Mouse (Mus musculus): ENCODE measurements at regions not wholly inside any gene's neighbourhood (a gene's known extent, or its start where the extent isn't known, plus 50 kb on each side); places are given as distances from the start of the nearest gene placed in this dataset.
A peak's percentile ranks its signal among the peaks of the same experiment; 100 is the strongest.

GRCm38 (mm10) chr10:98041766-98042165 lies 315.2 kb upstream of the C030005K15Rik start:
- DNase-seq (ENCODE audit: low spot score), result no peak

- no peak for DNase-seq (ENCODE audit: low spot score)
Measured at GRCm38 (mm10) chr10:98043873-98044272, 317.3 kb upstream of the C030005K15Rik start.

GRCm38 (mm10) chr10:98044579-98044978 lies 318.0 kb upstream of the C030005K15Rik start:
- DNase-seq (ENCODE audit: low spot score), result no peak

- no peak for DNase-seq (ENCODE audit: low spot score)
Measured at GRCm38 (mm10) chr10:98073432-98073831, 346.9 kb upstream of the C030005K15Rik start.

- no peak for DNase-seq (ENCODE audit: low spot score)
Measured at GRCm38 (mm10) chr10:98084881-98085280, 358.3 kb upstream of the C030005K15Rik start.

GRCm38 (mm10) chr10:98116296-98116695 lies 389.7 kb upstream of the C030005K15Rik start:
- no peak for DNase-seq (ENCODE audit: low spot score)

GRCm38 (mm10) chr10:98125713-98126112 lies 399.2 kb upstream of the C030005K15Rik start:
- DNase-seq (ENCODE audit: low spot score), result no peak

- DNase-seq (ENCODE audit: low spot score), result no peak
Measured at GRCm38 (mm10) chr10:98135026-98135425, 408.5 kb upstream of the C030005K15Rik start.

GRCm38 (mm10) chr10:98145773-98146172 lies 419.2 kb upstream of the C030005K15Rik start:
- no peak for DNase-seq (ENCODE audit: low spot score)

- DNase-seq (ENCODE audit: low spot score), result no peak
Measured at GRCm38 (mm10) chr10:98146998-98147863, 420.7 kb upstream of the C030005K15Rik start.

- DNase-seq (ENCODE audit: low spot score), result no peak
Measured at GRCm38 (mm10) chr10:98155982-98156381, 429.4 kb upstream of the C030005K15Rik start.

- no peak for DNase-seq (ENCODE audit: low spot score)
Measured at GRCm38 (mm10) chr10:98185666-98186065, 459.1 kb upstream of the C030005K15Rik start.

GRCm38 (mm10) chr10:98196852-98197251 lies 470.3 kb upstream of the C030005K15Rik start:
- DNase-seq (ENCODE audit: low spot score), result no peak

- DNase-seq (ENCODE audit: low spot score), result peak; percentile 12
Measured at GRCm38 (mm10) chr10:98210246-98210645, 483.7 kb upstream of the C030005K15Rik start.

- peak; percentile 15 for DNase-seq (ENCODE audit: low spot score)
Measured at GRCm38 (mm10) chr10:98212876-98213587, 486.5 kb upstream of the C030005K15Rik start.

- no peak for DNase-seq (ENCODE audit: low spot score)
Measured at GRCm38 (mm10) chr10:98231017-98231416, 504.5 kb upstream of the C030005K15Rik start.

GRCm38 (mm10) chr10:98231705-98232235 lies 505.2 kb upstream of the C030005K15Rik start:
- DNase-seq (ENCODE audit: low spot score), result no peak

GRCm38 (mm10) chr10:98248311-98248710 lies 521.8 kb upstream of the C030005K15Rik start:
- no peak for DNase-seq (ENCODE audit: low spot score)

GRCm38 (mm10) chr10:98257980-98258707 lies 531.6 kb upstream of the C030005K15Rik start:
- no peak for DNase-seq (ENCODE audit: low spot score)

GRCm38 (mm10) chr10:98259283-98259682 lies 532.7 kb upstream of the C030005K15Rik start:
- DNase-seq (ENCODE audit: low spot score), result no peak

GRCm38 (mm10) chr10:98268511-98268910 lies 542.0 kb upstream of the C030005K15Rik start:
- DNase-seq (ENCODE audit: low spot score), result no peak

GRCm38 (mm10) chr10:98291617-98292016 lies 565.1 kb upstream of the C030005K15Rik start:
- DNase-seq (ENCODE audit: low spot score), result no peak

All from layer of hippocampus, adult 11-12 months (tissue).